10 mouse cellular contexts compared by ENCODE assay signal in genomic region chr9:65569491-65569971, GRCm38 (mm10). TPM values are rescaled to one million over a fixed set of nuclear protein-coding genes. Genes with fewer than 3 reads are reported as not detected.
DNase-seq lines count a peak whose midpoint lies in the region; ATAC-seq and TF ChIP-seq lines count a peak whose summit lies in the region.
"Had no signal": no experiment of that assay in that cellular context is flagged by ENCODE, and none has a peak within 500 bp of the region (broad histone marks: within the 10 kb centered on the region; RNA-seq: fewer than 3 reads in every experiment).

No protein-coding gene starts in this region.

- H3K27me3 ChIP-seq in liver, embryonic 13.5 days, result no peaks in the 10 kb centered on the region
- no peaks in the 10 kb centered on the region for H3K27me3 ChIP-seq in small intestine, adult 2 months (ENCODE audit: control insufficient read depth, insufficient read depth, low read length)
- H3K27me3 ChIP-seq in midbrain, embryonic 15.5 days (replicated peaks), result no peaks in the 10 kb centered on the region
- no peaks in the 10 kb centered on the region for H3K27me3 ChIP-seq in hindbrain, postnatal 0 days (ENCODE audit: insufficient read depth, low read length)

- ATAC-seq in liver, embryonic 13.5 days (ENCODE audit: low read depth), result peak; percentile 32; the same call in 1 of the 2 replicates
- no peak for ATAC-seq in midbrain, embryonic 15.5 days (replicated peaks)
- ATAC-seq in hindbrain, postnatal 0 days, result no peak

- H3K4me2 ChIP-seq in liver, embryonic 13.5 days, result no peak overlapping the region
- no peak overlapping the region for H3K4me2 ChIP-seq in midbrain, embryonic 15.5 days
- H3K4me2 ChIP-seq in hindbrain, postnatal 0 days (ENCODE audit: low read depth, low read length), result no peak overlapping the region

- no peaks in the 10 kb centered on the region for H3K4me1 ChIP-seq in embryonic fibroblast, embryonic 13.5 days (ENCODE audit: control insufficient read depth, insufficient read depth, low read length)
- peaks cover 69% of the 10 kb centered on the region for H3K4me1 ChIP-seq in liver, embryonic 13.5 days (replicated peaks)
- H3K4me1 ChIP-seq in small intestine, adult 2 months (ENCODE audit: control insufficient read depth, insufficient read depth, insufficient read length, low read length), result peaks cover 6% of the 10 kb centered on the region; the same call in 1 of the 2 replicates
- H3K4me1 ChIP-seq in midbrain, embryonic 15.5 days, result no peaks in the 10 kb centered on the region
- no peaks in the 10 kb centered on the region for H3K4me1 ChIP-seq in hindbrain, postnatal 0 days (ENCODE audit: insufficient read depth, low read length)

- 76% methylated on average over 6 of the region's 6 CpGs for WGBS in liver, embryonic 13.5 days (ENCODE audit: insufficient replicate concordance)
- 63% methylated on average over 6 of the region's 6 CpGs for WGBS in small intestine, adult 2 months
- WGBS in midbrain, embryonic 15.5 days, result 88% methylated on average over 6 of the region's 6 CpGs
- WGBS in hindbrain, postnatal 0 days, result 79% methylated on average over 6 of the region's 6 CpGs

- H3K36me3 ChIP-seq in liver, embryonic 13.5 days, result peaks cover 93% of the 10 kb centered on the region
- peaks cover 3% of the 10 kb centered on the region; the same call in 1 of the 2 replicates for H3K36me3 ChIP-seq in small intestine, adult 2 months (ENCODE audit: control insufficient read depth, insufficient read depth, low read length)
- no peaks in the 10 kb centered on the region for H3K36me3 ChIP-seq in midbrain, embryonic 15.5 days (replicated peaks)
- H3K36me3 ChIP-seq in hindbrain, postnatal 0 days (ENCODE audit: insufficient read depth, low read length), result no peaks in the 10 kb centered on the region

- no peak for TF ChIP-seq CTCF in layer of hippocampus, adult 2 months (conservative IDR thresholded peaks at IDR 0.05)
- no peak for TF ChIP-seq CTCF in embryonic fibroblast, embryonic 13.5 days (IDR thresholded peaks at IDR 0.05; ENCODE audit: borderline replicate concordance, insufficient read depth, low read length)
- TF ChIP-seq CTCF in small intestine, adult 2 months (IDR thresholded peaks at IDR 0.05; ENCODE audit: extremely low read depth, insufficient read length, insufficient replicate concordance, low read depth, low read length), result no peak
- TF ChIP-seq CTCF in hindbrain, postnatal 0 days (IDR thresholded peaks at IDR 0.05; ENCODE audit: low read depth), result no peak

- 0 out of 2 replicates have a peak overlapping the region, but pooled peaks have one; percentile 19 for H3K9ac ChIP-seq in liver, embryonic 13.5 days
- no peak overlapping the region for H3K9ac ChIP-seq in midbrain, embryonic 15.5 days
- H3K9ac ChIP-seq in hindbrain, postnatal 0 days (replicated peaks; ENCODE audit: low read length), result no peak overlapping the region

- TF ChIP-seq POLR2A in embryonic fibroblast, embryonic 13.5 days (IDR thresholded peaks at IDR 0.05; ENCODE audit: low read depth, low read length), result no peak
- no peak for TF ChIP-seq POLR2A in small intestine, adult 2 months (IDR thresholded peaks at IDR 0.05; ENCODE audit: low read depth, low read length)

- 0 out of 2 replicates have a peak overlapping the region, but pooled peaks have one; percentile 43 for H3K27ac ChIP-seq in layer of hippocampus, adult 2 months
- peak overlapping the region; percentile 91 for H3K27ac ChIP-seq in embryonic fibroblast, embryonic 13.5 days (ENCODE audit: insufficient read depth, low read length)
- peak overlapping the region; percentile 65 for H3K27ac ChIP-seq in liver, embryonic 13.5 days
- peak overlapping the region; percentile 80 for H3K27ac ChIP-seq in small intestine, adult 2 months (ENCODE audit: insufficient read depth, low read depth, low read length)
- no peak overlapping the region for H3K27ac ChIP-seq in midbrain, embryonic 15.5 days
- no peak overlapping the region for H3K27ac ChIP-seq in hindbrain, postnatal 0 days

- DNase-seq in layer of hippocampus, adult 2 months (ENCODE audit: low spot score in 2 of 2), result no peak
- DNase-seq in layer of hippocampus, postnatal 36 days, result no peak
- DNase-seq in liver, embryonic 13.5 days, result no peak
- DNase-seq in left cerebral cortex, adult 8-10 months (ENCODE audit: low spot score in 2 of 2), result no peak
- no peak for DNase-seq in hindbrain, postnatal 0 days (ENCODE audit: low spot score)
- DNase-seq: cerebellum, postnatal 14 days had no signal

- H3K9me3 ChIP-seq in liver, embryonic 13.5 days (replicated peaks), result no peaks in the 10 kb centered on the region
- H3K9me3 ChIP-seq in midbrain, embryonic 15.5 days, result no peaks in the 10 kb centered on the region
- no peaks in the 10 kb centered on the region for H3K9me3 ChIP-seq in hindbrain, postnatal 0 days (ENCODE audit: low read length)

- no peak overlapping the region for H3K4me3 ChIP-seq in layer of hippocampus, adult 2 months
- no peak overlapping the region for H3K4me3 ChIP-seq in embryonic fibroblast, embryonic 13.5 days (ENCODE audit: insufficient read depth, low read length)
- no peak overlapping the region for H3K4me3 ChIP-seq in liver, embryonic 13.5 days (replicated peaks)
- H3K4me3 ChIP-seq in small intestine, adult 2 months (ENCODE audit: low read depth, low read length), result no peak overlapping the region
- H3K4me3 ChIP-seq in midbrain, embryonic 15.5 days, result no peak overlapping the region
- no peak overlapping the region for H3K4me3 ChIP-seq in hindbrain, postnatal 0 days (ENCODE audit: low read length)

RNA-seq across cellular contexts. Expression of gene Plekho2, which starts 10.3 kb away (rescaled TPM):
- 10 to 100 TPM; 12.0 to 14.5 TPM for total RNA-seq in layer of hippocampus, adult 2 months (2021)
- total RNA-seq in layer of hippocampus, postnatal 36 days (2021), result 10 to 100 TPM in 1 of 2 experiments, 1 to 10 TPM in 1; 9.8 to 10.9 TPM
- 58.1 and 78.4 TPM in 2 replicates for polyA plus RNA-seq in embryonic fibroblast, embryonic 13.5 days (2011; ENCODE audit: insufficient read length, low read depth, missing spikeins)
- 24.2 and 31.6 TPM in 2 replicates for polyA plus RNA-seq in liver, embryonic 13.5 days (2015; fragmentation: Nextera tagmentation; extraction: Ambion mirVana)
- polyA plus RNA-seq in small intestine, adult 2 months (2012; rRNA removed), result 6.3 and 9.7 TPM in 2 replicates
- 10 to 100 TPM; 16.3 to 24.5 (median 18.9) TPM for total RNA-seq in left cerebral cortex, adult 8-10 months (2022)
- 4.5 and 5.0 TPM in 2 replicates for polyA plus RNA-seq in midbrain, embryonic 15.5 days (2015; fragmentation: Nextera tagmentation; extraction: Ambion mirVana)
- total RNA-seq in hindbrain, postnatal 0 days (2014; rRNA removed), result 12.7 and 17.9 TPM in 2 replicates
- 7.0 and 7.8 TPM in 2 replicates for polyA plus RNA-seq in hindbrain, postnatal 0 days (2015; fragmentation: Nextera tagmentation; extraction: Ambion mirVana)

RNA-seq across cellular contexts. Expression of gene Pif1, which starts 17.4 kb away (rescaled TPM):
- under 1 TPM; 0.17 to 0.38 TPM for total RNA-seq in layer of hippocampus, adult 2 months (2021)
- total RNA-seq in layer of hippocampus, postnatal 36 days (2021), result under 1 TPM; 0.12 to 0.25 TPM
- polyA plus RNA-seq in embryonic fibroblast, embryonic 13.5 days (2011; ENCODE audit: insufficient read length, low read depth, missing spikeins), result 8.3 and 10.9 TPM in 2 replicates
- polyA plus RNA-seq in liver, embryonic 13.5 days (2015; fragmentation: Nextera tagmentation; extraction: Ambion mirVana), result 11.0 and 13.8 TPM in 2 replicates
- 3.8 and 5.0 TPM in 2 replicates for polyA plus RNA-seq in small intestine, adult 2 months (2012; rRNA removed)
- under 1 TPM; 0.18 to 0.63 (median 0.26) TPM for total RNA-seq in left cerebral cortex, adult 8-10 months (2022)
- 2.3 and 2.7 TPM in 2 replicates for polyA plus RNA-seq in midbrain, embryonic 15.5 days (2015; fragmentation: Nextera tagmentation; extraction: Ambion mirVana)
- 3.5 and 15.2 TPM in 2 replicates for total RNA-seq in hindbrain, postnatal 0 days (2014; rRNA removed)
- 2.4 and 2.9 TPM in 2 replicates for polyA plus RNA-seq in hindbrain, postnatal 0 days (2015; fragmentation: Nextera tagmentation; extraction: Ambion mirVana)

RNA-seq across cellular contexts. Expression of gene Ankdd1a, which starts 49.5 kb away (rescaled TPM):
- 1 to 10 TPM; 4.8 to 5.0 TPM for total RNA-seq in layer of hippocampus, adult 2 months (2021)
- 1 to 10 TPM; 2.9 to 3.5 TPM for total RNA-seq in layer of hippocampus, postnatal 36 days (2021)
- polyA plus RNA-seq in embryonic fibroblast, embryonic 13.5 days (2011; ENCODE audit: insufficient read length, low read depth, missing spikeins), result not detected in 2 replicates
- polyA plus RNA-seq in liver, embryonic 13.5 days (2015; fragmentation: Nextera tagmentation; extraction: Ambion mirVana), result not detected in 2 replicates
- polyA plus RNA-seq in small intestine, adult 2 months (2012; rRNA removed), result not detected in 2 replicates
- total RNA-seq in left cerebral cortex, adult 8-10 months (2022), result 1 to 10 TPM; 3.8 to 6.4 (median 4.8) TPM
- 1.0 and 1.7 TPM in 2 replicates for polyA plus RNA-seq in midbrain, embryonic 15.5 days (2015; fragmentation: Nextera tagmentation; extraction: Ambion mirVana)
- 3.7 and 5.9 TPM in 2 replicates for total RNA-seq in hindbrain, postnatal 0 days (2014; rRNA removed)
- 0.81 and 1.2 TPM in 2 replicates for polyA plus RNA-seq in hindbrain, postnatal 0 days (2015; fragmentation: Nextera tagmentation; extraction: Ambion mirVana)
- total RNA-seq: ES-E14 had no signal

RNA-seq across cellular contexts. Expression of gene Rbpms2, which starts 59.9 kb away (rescaled TPM):
- total RNA-seq in layer of hippocampus, adult 2 months (2021), result 1 to 10 TPM; 2.1 to 2.8 TPM
- total RNA-seq in layer of hippocampus, postnatal 36 days (2021), result 1 to 10 TPM; 3.2 to 4.0 TPM
- 22.7 and 34.1 TPM in 2 replicates for polyA plus RNA-seq in embryonic fibroblast, embryonic 13.5 days (2011; ENCODE audit: insufficient read length, low read depth, missing spikeins)
- 12.6 and 15.4 TPM in 2 replicates for polyA plus RNA-seq in liver, embryonic 13.5 days (2015; fragmentation: Nextera tagmentation; extraction: Ambion mirVana)
- 18.4 and 22.5 TPM in 2 replicates for polyA plus RNA-seq in small intestine, adult 2 months (2012; rRNA removed)
- 1 to 10 TPM; 2.2 to 5.3 (median 3.0) TPM for total RNA-seq in left cerebral cortex, adult 8-10 months (2022)
- 3.6 and 3.8 TPM in 2 replicates for polyA plus RNA-seq in midbrain, embryonic 15.5 days (2015; fragmentation: Nextera tagmentation; extraction: Ambion mirVana)
- total RNA-seq in hindbrain, postnatal 0 days (2014; rRNA removed), result 3.3 and 5.9 TPM in 2 replicates
- 3.8 and 5.1 TPM in 2 replicates for polyA plus RNA-seq in hindbrain, postnatal 0 days (2015; fragmentation: Nextera tagmentation; extraction: Ambion mirVana)

Comparison
In these comparisons a context has a peak if more than half of its experiments do, and no peak if none do; other contexts are left out.
1. H3K27ac ChIP-seq: peak in layer of hippocampus, adult 2 months (single experiment), embryonic fibroblast, embryonic 13.5 days (single experiment), liver, embryonic 13.5 days (single experiment) and small intestine, adult 2 months (single experiment); none in midbrain, embryonic 15.5 days (single experiment) and hindbrain, postnatal 0 days (single experiment).